Mouse (Mus musculus): Measurements from ENCODE around the gene Muc2.

GRCm38 (mm10) chr7:141652191-141652590 is 37.9 kb upstream of the Muc2 start:
- no peak for TF ChIP-seq CTCF (IDR thresholded peaks at IDR 0.05; ENCODE audit: borderline replicate concordance, insufficient read depth, low read length)
- TF ChIP-seq POLR2A (IDR thresholded peaks at IDR 0.05; ENCODE audit: low read depth, low read length) = no peak
